Mouse (Mus musculus) megakaryocyte, embryonic 14.5 days (primary cell): ENCODE data around the gene Dstn.

ENCODE experiments used
- FLI1 ChIP-seq: IDR thresholded peaks from 2 replicates; pipeline ENCODE4 v1.6.1; 2012; ENCODE audit warnings: low read length, inconsistent platforms, mixed read lengths
- GATA1 ChIP-seq: IDR thresholded peaks from 3 replicates; pipeline ENCODE4 v1.6.1; 2012; ENCODE audit warnings: mixed read lengths, low read length, inconsistent platforms, borderline replicate concordance

GRCm38 (mm10) chr2:143963318-143963717 is 48.2 kb downstream of the Dstn start:
- no peak for TF ChIP-seq GATA1
- no peak for TF ChIP-seq FLI1
